Mouse (Mus musculus): ENCODE data around the gene Cacna1e.

GRCm38 (mm10) chr1:154661221-154661864, 223.0 kb downstream of the Cacna1e start:
- TF ChIP-seq POLR2A (IDR thresholded peaks at IDR 0.05; ENCODE audit: borderline replicate concordance, extremely low read depth, insufficient read depth, insufficient read length, poor library complexity, severe bottlenecking) (no peak), CTCF (IDR thresholded peaks at IDR 0.05; ENCODE audit: borderline replicate concordance, extremely low read depth, insufficient read depth, insufficient read length) (no peak)

Data from brain, embryonic 14.5 days (tissue).